In genomic region chr5:120754215-120754614, GRCm38 (mm10) we compare ENCODE assay signal across 17 mouse cellular contexts. TPM values are rescaled to one million over a fixed set of nuclear protein-coding genes. Genes with fewer than 3 reads are reported as not detected.
"Had no signal": no experiment of that assay in that cellular context is flagged by ENCODE, and none has a peak within 500 bp of the region (broad histone marks: within the 10 kb centered on the region; RNA-seq: fewer than 3 reads in every experiment).

No protein-coding gene starts in this region.

- ATAC-seq: liver, postnatal 0 days; lung, postnatal 0 days; midbrain, embryonic 15.5 days had no signal

- DNase-seq: kidney, adult 11 months; kidney, adult 8-10 months; kidney, postnatal 10 days; kidney, postnatal 36 days; left cerebral cortex, postnatal 4 days; liver, postnatal 0 days; lung, embryonic 14.5 days; right cerebral cortex, adult 18-20 months; right cerebral cortex, postnatal 14 days; right cerebral cortex, postnatal 4 days; thymus, postnatal 25 days had no signal

RNA-seq across cellular contexts. Expression of gene Oas2, which starts 4.6 kb away (rescaled TPM):
- total RNA-seq: left cerebral cortex, postnatal 4 days had no signal

RNA-seq across cellular contexts. Expression of gene Oas3, which starts 23.2 kb away (rescaled TPM):
- total RNA-seq: layer of hippocampus, postnatal 14 days; left cerebral cortex, adult 8-10 months; left cerebral cortex, postnatal 14 days had no signal

RNA-seq across cellular contexts. Expression of gene Oas1e, which starts 41.1 kb away (rescaled TPM):
- total RNA-seq: layer of hippocampus, adult 8-10 months; layer of hippocampus, postnatal 14 days; left cerebral cortex, adult 8-10 months; left cerebral cortex, postnatal 14 days; left cerebral cortex, postnatal 4 days had no signal
